Mouse (Mus musculus) olfactory bulb, adult 2 months (tissue): ENCODE data around the gene Mfap3.

ENCODE experiments used
- CTCF ChIP-seq: fragments of 200-500 bp; IDR thresholded peaks from 2 replicates; pipeline ENCODE4 v1.5.1; 2012; ENCODE audit warnings: low read depth, mild to moderate bottlenecking, low read length, moderate library complexity; ENCODE audit not compliant: insufficient read depth
- POLR2A ChIP-seq: fragments of 200-500 bp; IDR thresholded peaks from 2 replicates; pipeline ENCODE4 v1.6.1; 2012; ENCODE audit warnings: mild to moderate bottlenecking, low read depth, low read length, moderate library complexity; ENCODE audit not compliant: insufficient read depth

DNA sequence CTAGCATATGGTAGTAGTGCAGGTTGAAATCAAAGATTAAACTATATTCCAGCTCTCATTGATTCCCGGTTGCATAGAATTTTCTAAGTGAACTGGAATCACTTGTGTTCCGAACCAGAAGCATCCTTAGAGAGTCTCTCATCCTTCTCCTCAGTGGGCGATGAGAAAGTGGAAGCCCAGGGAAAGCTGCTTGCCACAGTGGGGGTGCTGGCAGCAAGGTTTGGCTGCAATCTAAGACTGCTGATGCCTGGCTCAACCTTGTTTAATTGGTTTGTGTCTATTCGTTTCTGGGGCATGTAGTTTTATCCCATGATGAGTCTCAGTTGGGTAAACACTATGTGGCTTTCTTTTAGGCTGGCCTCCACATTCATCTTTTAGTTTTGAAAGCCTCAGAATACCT is 9.0 kb downstream of the Mfap3 start:
- TF ChIP-seq POLR2A, result no peak
- no peak for TF ChIP-seq CTCF
